Mouse (Mus musculus): ENCODE measurements at regions not wholly inside any gene's neighbourhood (a gene's known extent, or its start where the extent isn't known, plus 50 kb on each side); places are given as distances from the start of the nearest gene placed in this dataset.

DNA sequence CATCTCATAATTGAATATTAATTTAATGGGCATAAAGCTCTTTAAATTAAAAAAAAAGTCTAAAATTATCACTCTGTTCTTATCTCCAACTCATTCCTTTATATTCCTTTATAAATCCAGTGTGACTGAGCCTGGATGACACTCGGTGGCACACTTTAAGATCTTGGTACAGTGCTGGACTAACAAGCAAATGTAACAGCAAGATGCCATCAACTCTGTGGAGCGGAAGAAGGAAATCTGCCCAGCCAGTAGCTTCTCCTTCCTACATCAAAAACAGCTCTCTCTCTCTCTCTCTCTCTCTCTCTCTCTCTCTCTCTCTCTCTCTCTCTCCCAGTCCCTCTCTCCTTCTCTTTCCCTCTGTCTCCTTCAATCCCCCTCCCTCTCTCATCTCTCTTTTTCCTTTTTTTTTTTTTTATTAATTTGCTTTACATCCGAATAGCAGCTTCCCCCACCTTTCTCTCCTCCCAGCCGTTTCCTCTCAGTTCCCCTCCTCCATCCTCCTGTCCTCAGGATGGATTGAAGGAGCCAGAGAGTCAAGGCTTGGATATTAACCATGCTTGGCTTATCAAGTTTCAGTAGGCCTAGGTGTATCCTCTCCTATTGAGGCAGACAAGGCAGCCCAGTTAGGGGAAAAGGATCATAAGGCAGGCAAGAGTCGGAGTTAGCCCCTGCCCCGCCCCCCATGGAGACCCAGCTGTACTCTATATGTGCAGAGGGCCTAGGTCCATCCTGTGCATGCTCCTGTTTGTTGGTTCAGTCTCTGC, 130.4 kb upstream of the Tmtc2 start:
- TF ChIP-seq MAFK (IDR thresholded peaks at IDR 0.05; ENCODE audit: insufficient read depth, low read depth, low read length) (no peak), HCFC1 (IDR thresholded peaks at IDR 0.05; ENCODE audit: borderline replicate concordance, insufficient read depth, low read length) (no peak), CHD2 (IDR thresholded peaks at IDR 0.05; ENCODE audit: low read depth, low read length) (no peak)

Measured in ES-E14 (cell line).